Mouse (Mus musculus) olfactory bulb, adult 2 months (tissue): Measurements from ENCODE around the gene Rnh1.

Experiments
- CTCF ChIP-seq: fragments of 200-500 bp; IDR thresholded peaks from 2 replicates; pipeline ENCODE4 v1.5.1; 2012; ENCODE audit warnings: low read depth, mild to moderate bottlenecking, low read length, moderate library complexity; ENCODE audit not compliant: insufficient read depth
- POLR2A ChIP-seq: fragments of 200-500 bp; IDR thresholded peaks from 2 replicates; pipeline ENCODE4 v1.6.1; 2012; ENCODE audit warnings: mild to moderate bottlenecking, low read depth, low read length, moderate library complexity; ENCODE audit not compliant: insufficient read depth

- no peak for TF ChIP-seq POLR2A
- TF ChIP-seq CTCF: no peak
These were observed 31.3 kb downstream of the Rnh1 start for GRCm38 (mm10) chr7:141141326-141141725.
